Mouse (Mus musculus) limb, embryonic 11.5 days (tissue): ENCODE measurements at regions not wholly inside any gene's neighbourhood (a gene's known extent, or its start where the extent isn't known, plus 50 kb on each side); places are given as distances from the start of the nearest gene placed in this dataset.
A peak's percentile ranks its signal among the peaks of the same experiment; 100 is the strongest.

Source experiments
- ATAC-seq: fragments of 200-750 bp; cut with Nextera tagmentation; 2 replicates; pipeline ENCODE4 v1.8.0; 2017; ENCODE audit warnings: low read depth; ENCODE audit not compliant: insufficient number of reproducible peaks, low FRiP score, low TSS enrichment
- DNase-seq: peaks from one replicate; pipeline ENCODE4 v3.0.0-alpha.2; 2015; ENCODE audit warnings: low spot score
- H3K27ac ChIP-seq: fragments of 300-500 bp; sonication (generic); replicated peaks from 2 replicates; pipeline ENCODE4 v1.5.1; 2014; ENCODE audit warnings: low read depth, mild to moderate bottlenecking, low read length
- H3K27me3 ChIP-seq: fragments of 300-500 bp; sonication (generic); 2 replicates; pipeline ENCODE4 v1.6.1; 2014; ENCODE audit warnings: mild to moderate bottlenecking, low read length, mixed read lengths; ENCODE audit not compliant: control insufficient read depth, insufficient read depth
- H3K36me3 ChIP-seq: fragments of 300-500 bp; sonication (generic); 2 replicates; pipeline ENCODE4 v1.6.1; 2014; ENCODE audit warnings: mild to moderate bottlenecking, low read length, moderate library complexity, mixed read lengths; ENCODE audit not compliant: control insufficient read depth, insufficient read depth
- H3K4me1 ChIP-seq: fragments of 300-500 bp; sonication (generic); 2 replicates; pipeline ENCODE4 v1.6.1; 2014; ENCODE audit warnings: low read length, mixed read lengths; ENCODE audit not compliant: control insufficient read depth, insufficient read depth
- H3K4me2 ChIP-seq: fragments of 300-500 bp; sonication (generic); 2 replicates; pipeline ENCODE4 v1.6.1; 2014; ENCODE audit warnings: low read depth, mild to moderate bottlenecking, moderate library complexity; ENCODE audit not compliant: severe bottlenecking
- H3K4me3 ChIP-seq: fragments of 300-500 bp; sonication (generic); 2 replicates; pipeline ENCODE4 v1.5.1; 2014; ENCODE audit warnings: low read depth, low read length
- H3K9ac ChIP-seq: fragments of 300-500 bp; sonication (generic); 2 replicates; pipeline ENCODE4 v1.6.1; 2014; ENCODE audit warnings: mild to moderate bottlenecking, low read length
- H3K9me3 ChIP-seq: fragments of 300-500 bp; sonication (generic); 2 replicates; pipeline ENCODE4 v1.6.1; 2016; ENCODE audit warnings: low read length; ENCODE audit not compliant: control insufficient read depth
- WGBS: fragments of 180-500 bp; shearing (Covaris S2); extraction: QIAGEN DNeasy Blood & Tissue Kit; methylation state at CpG from one replicate; pipeline ENCODE4 v1.1.7; 2014; 5-methylcytosine and 5-hydroxymethylcytosine counted together

- no peaks in the 10 kb centered on the region for H3K36me3 ChIP-seq
- no peaks in the 10 kb centered on the region for H3K9me3 ChIP-seq
- H3K4me1 ChIP-seq = no peaks in the 10 kb centered on the region
- no peak overlapping the region for H3K4me3 ChIP-seq
- H3K9ac ChIP-seq = no peak overlapping the region
- H3K27me3 ChIP-seq = no peaks in the 10 kb centered on the region
- H3K4me2 ChIP-seq = no peak overlapping the region
- WGBS = 95% methylated on average over 2 of the region's 2 CpGs
- no peak overlapping the region for H3K27ac ChIP-seq
- no peak for DNase-seq
- ATAC-seq = no peak
Measured at GRCm38 (mm10) chr3:19829752-19830151, 127.1 kb upstream of the Cp start.

DNA sequence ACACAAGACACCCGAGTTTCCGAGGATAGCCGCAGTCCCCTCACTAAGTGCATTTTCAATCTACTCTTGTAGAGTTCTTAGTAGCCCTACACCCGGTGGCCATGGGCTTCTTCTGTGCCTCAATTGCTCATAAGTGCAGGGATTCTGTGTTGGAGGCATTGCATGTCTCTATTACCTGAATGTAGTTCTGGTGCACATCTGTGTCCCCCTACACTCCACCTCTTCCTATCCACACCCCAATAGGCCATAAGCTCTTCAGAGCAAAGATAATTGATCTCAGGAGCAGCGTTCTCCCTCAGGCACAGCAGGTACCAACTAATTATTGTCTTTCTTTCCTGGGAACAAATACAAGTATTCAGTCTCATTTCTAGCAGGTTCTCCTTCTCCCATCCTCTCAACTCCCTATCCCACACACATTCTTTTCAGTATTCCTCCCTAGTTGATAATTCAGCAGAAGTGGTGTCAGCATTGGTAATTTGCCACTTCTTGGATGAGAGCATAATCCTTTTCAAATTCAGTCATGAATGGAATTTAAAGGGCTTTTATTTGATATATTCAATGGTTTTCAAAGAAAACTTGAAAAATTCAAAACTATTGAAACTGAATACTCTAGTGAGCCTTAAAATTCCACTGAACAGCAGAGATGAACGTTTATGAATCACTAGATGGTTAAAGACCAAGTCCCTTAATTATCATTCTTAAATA lies 108.7 kb upstream of the Cp start:
- DNase-seq (no peak), ATAC-seq (no peak)
- no peaks in the 10 kb centered on the region for H3K9me3 ChIP-seq
- H3K4me3 ChIP-seq = no peak overlapping the region
- no peak overlapping the region for H3K4me2 ChIP-seq
- H3K36me3 ChIP-seq = no peaks in the 10 kb centered on the region
- H3K4me1 ChIP-seq = no peaks in the 10 kb centered on the region
- no peak overlapping the region for H3K9ac ChIP-seq
- H3K27me3 ChIP-seq = no peaks in the 10 kb centered on the region
- no peak overlapping the region for H3K27ac ChIP-seq
- 83% methylated on average over 6 of the region's 6 CpGs for WGBS

- Histone ChIP-seq H3K9me3 (no peaks in the 10 kb centered on the region), H3K27ac (no peak overlapping the region), H3K4me1 (no peaks in the 10 kb centered on the region), H3K27me3 (no peaks in the 10 kb centered on the region), H3K9ac (no peak overlapping the region), H3K36me3 (no peaks in the 10 kb centered on the region), H3K4me2 (no peak overlapping the region), H3K4me3 (no peak overlapping the region)
- no peak for DNase-seq
- no peak for ATAC-seq
- 85% methylated on average over 1 of the region's 1 CpGs for WGBS
Measured at GRCm38 (mm10) chr3:19848736-19849269, 108.1 kb upstream of the Cp start.

DNA sequence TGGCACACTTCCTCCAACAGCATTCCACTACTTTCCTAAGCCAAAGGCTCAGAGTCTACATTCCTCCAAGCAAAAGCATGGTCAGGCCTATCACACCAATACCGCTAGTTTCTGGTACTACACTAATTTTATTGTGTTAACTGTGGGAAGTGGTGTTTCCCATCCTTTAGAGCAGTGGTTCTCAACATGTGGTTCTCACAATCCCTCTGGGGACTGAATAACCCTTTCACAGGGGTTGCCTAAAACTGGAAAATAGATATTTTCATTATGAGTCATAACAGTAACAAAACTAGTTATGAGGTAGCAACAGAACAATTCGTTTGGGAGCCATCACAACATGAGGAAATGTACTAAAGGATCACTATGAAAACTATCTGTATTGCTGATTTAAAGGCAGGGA lies 74.2 kb upstream of the Cp start:
- WGBS = 69% methylated on average over 2 of the region's 2 CpGs
- DNase-seq (no peak), ATAC-seq (no peak)
- Histone ChIP-seq H3K4me2 (no peak overlapping the region), H3K27ac (no peak overlapping the region), H3K27me3 (no peaks in the 10 kb centered on the region), H3K9me3 (no peaks in the 10 kb centered on the region), H3K4me1 (no peaks in the 10 kb centered on the region), H3K36me3 (no peaks in the 10 kb centered on the region), H3K9ac (no peak overlapping the region), H3K4me3 (no peak overlapping the region)

- Histone ChIP-seq H3K4me2 (no peak overlapping the region), H3K9me3 (no peaks in the 10 kb centered on the region), H3K4me1 (no peaks in the 10 kb centered on the region), H3K27ac (no peak overlapping the region), H3K9ac (no peak overlapping the region), H3K4me3 (no peak overlapping the region), H3K36me3 (no peaks in the 10 kb centered on the region), H3K27me3 (no peaks in the 10 kb centered on the region)
- ATAC-seq (no peak), DNase-seq (no peak)
Measured at GRCm38 (mm10) chr3:19888405-19888804, 68.4 kb upstream of the Cp start.

- H3K36me3 ChIP-seq = no peaks in the 10 kb centered on the region
- DNase-seq (no peak), ATAC-seq (peak; percentile 69; the same call in 1 of the 2 replicates)
- no peaks in the 10 kb centered on the region for H3K9me3 ChIP-seq
- H3K4me3 ChIP-seq = peak overlapping the region; percentile 90
- no peak overlapping the region for H3K27ac ChIP-seq
- peaks cover 3% of the 10 kb centered on the region; the same call in 1 of the 2 replicates for H3K4me1 ChIP-seq
- WGBS = 7% methylated on average over 10 of the region's 10 CpGs
- H3K27me3 ChIP-seq = no peaks in the 10 kb centered on the region
- H3K4me2 ChIP-seq = peak overlapping the region; percentile 39
- peak overlapping the region; percentile 49 for H3K9ac ChIP-seq
Measured at GRCm38 (mm10) chr3:19894258-19894629, 62.6 kb upstream of the Cp start.

DNA sequence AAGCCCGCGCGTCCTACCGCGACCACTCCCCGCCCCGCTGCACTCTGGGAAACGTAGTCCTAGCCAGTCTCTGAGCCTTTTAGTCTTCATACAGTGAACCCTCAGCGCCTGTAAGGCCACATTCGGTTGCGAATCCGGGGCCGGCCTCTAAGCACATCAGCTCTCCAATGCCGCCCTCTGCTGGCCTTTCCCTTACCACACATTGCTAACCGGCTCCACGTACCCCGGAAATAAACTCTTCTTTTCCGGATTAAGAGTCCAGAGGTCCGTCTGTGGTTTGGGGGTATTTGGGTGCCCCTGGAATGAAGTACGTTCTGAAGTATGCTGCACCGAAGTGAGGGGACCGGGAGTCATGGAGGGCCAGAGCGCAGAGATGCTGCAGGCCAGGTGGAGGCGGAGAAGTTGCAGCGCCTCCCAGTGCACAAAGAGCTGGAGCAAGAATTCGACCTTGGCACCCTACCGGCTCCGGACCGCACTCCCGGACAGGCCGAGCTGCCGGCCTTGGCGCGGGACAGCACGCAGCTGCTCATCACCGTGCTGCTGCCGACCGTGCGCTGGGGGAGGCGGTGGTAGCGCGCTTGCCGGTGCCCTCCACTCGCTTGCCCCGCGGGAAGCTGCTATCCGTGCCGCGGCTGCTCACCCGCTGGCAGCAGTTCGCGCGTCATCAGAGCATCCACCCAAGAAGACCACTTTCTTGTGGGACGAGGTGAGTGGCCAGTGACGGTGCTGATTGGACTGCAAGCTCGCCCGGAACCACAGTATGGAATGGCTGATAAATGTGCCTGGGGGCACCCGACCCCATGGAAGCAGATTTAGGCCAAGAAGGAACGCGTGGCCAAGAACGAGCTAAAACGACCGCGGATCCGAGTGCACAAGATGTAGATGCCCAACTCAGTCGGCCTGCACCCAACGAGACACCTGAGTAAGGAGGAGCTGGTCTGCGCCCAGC lies 62.0 kb upstream of the Cp start:
- Histone ChIP-seq H3K27ac (0 out of 2 replicates have a peak overlapping the region, but pooled peaks have one; percentile 32), H3K9me3 (no peaks in the 10 kb centered on the region), H3K36me3 (no peaks in the 10 kb centered on the region), H3K4me1 (peaks cover 3% of the 10 kb centered on the region; the same call in 1 of the 2 replicates), H3K9ac (peak overlapping the region; percentile 78), H3K4me2 (peak overlapping the region; percentile 88), H3K4me3 (peak overlapping the region; percentile 90), H3K27me3 (no peaks in the 10 kb centered on the region)
- DNase-seq (peak; percentile 97), ATAC-seq (peak; percentile 99)
- 0% methylated on average over 67 of the region's 68 CpGs for WGBS

DNA sequence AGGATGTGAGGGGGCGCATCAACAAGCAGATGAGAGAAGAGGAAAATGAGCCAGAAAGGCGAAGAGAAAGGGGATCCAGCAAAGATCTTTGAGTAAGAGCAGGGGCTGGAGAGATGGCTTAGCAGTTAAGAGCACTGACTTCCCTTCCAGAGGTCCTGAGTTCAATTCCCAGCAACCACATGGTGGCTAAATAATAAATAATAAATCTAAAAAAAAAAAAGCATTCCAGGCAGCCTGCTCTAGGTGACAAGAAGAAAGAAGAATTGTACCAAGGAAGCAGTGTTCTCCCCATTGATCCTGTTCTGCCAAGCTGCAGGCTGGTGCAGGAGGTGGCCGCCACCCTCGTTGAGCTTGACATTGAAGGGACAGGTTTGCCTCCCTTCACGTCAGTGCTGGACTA lies 61.1 kb upstream of the Cp start:
- no peaks in the 10 kb centered on the region for H3K36me3 ChIP-seq
- ATAC-seq (no peak), DNase-seq (no peak)
- no peak overlapping the region for H3K27ac ChIP-seq
- WGBS = 49% methylated on average over 5 of the region's 5 CpGs
- peak overlapping the region; percentile 78 for H3K9ac ChIP-seq
- peaks cover 3% of the 10 kb centered on the region; the same call in 1 of the 2 replicates for H3K4me1 ChIP-seq
- no peaks in the 10 kb centered on the region for H3K9me3 ChIP-seq
- H3K4me3 ChIP-seq = peak overlapping the region; percentile 90
- H3K27me3 ChIP-seq = no peaks in the 10 kb centered on the region
- H3K4me2 ChIP-seq = peak overlapping the region; percentile 88
